Mouse (Mus musculus): Measurements from ENCODE around the gene Asic3.

DNA sequence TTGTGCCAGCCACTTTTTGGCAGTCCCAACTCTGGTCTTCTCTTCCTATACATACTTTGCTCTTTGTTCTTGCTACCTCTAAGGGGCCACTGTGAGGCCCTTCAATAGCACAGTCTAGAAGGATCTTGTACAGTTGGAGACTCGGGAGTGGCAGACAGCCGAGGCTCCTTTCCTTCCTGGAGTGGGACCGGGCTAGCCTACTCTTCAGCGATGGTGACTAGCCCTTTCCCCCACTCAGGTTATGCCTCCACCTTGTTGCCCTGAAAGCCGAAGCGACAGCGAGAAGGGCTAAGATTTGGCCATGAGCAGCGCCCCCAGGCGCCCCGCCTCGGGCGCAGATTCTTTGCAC is 14.1 kb downstream of the Asic3 start:
- TF ChIP-seq SIN3A (IDR thresholded peaks at IDR 0.05; ENCODE audit: low read length) (no peak), HCFC1 (IDR thresholded peaks at IDR 0.05; ENCODE audit: low read depth, low read length) (no peak), EP300 (IDR thresholded peaks at IDR 0.05; ENCODE audit: low read length) (no peak), POLR2AphosphoS2 (IDR thresholded peaks at IDR 0.05; ENCODE audit: low read depth, low read length) (no peak), MAX (IDR thresholded peaks at IDR 0.05; ENCODE audit: low read length) (no peak), JUN (IDR thresholded peaks at IDR 0.05; ENCODE audit: insufficient read depth, low read depth, low read length) (no peak)

Measured in CH12.LX (cell line).